ENCODE assay signal across 13 mouse cellular contexts in the genomic region with DNA sequence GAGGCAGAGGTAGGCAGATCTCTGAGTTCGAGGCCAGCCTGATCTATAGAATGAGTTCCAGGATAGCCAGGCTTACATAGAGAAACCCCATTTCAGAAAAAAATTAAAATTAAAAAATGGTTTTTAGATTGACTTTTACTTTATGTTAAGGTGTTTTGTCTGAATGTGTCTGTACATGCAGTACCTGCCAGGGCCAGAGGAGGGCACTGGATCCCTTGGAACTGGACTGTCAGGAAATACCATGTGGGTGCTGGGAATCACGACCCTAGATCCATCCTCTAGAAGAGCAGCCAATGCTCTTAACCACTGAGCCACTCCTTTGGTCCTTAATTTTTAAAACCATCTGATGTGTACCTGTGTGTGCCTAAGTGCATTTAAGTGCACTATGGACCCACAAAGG. TPM values are rescaled to one million over a fixed set of nuclear protein-coding genes. Genes with fewer than 3 reads are reported as not detected.
A peak's percentile ranks its signal among the peaks of the same experiment; 100 is the strongest.
DNase-seq lines count a peak whose midpoint lies in the region; ATAC-seq and TF ChIP-seq lines count a peak whose summit lies in the region.
"Had no signal": no experiment of that assay in that cellular context is flagged by ENCODE, and none has a peak within 500 bp of the region (broad histone marks: within the 10 kb centered on the region; RNA-seq: fewer than 3 reads in every experiment).

No protein-coding gene starts in this region.

- H3K9me3 ChIP-seq in liver, embryonic 11.5 days (ENCODE audit: control insufficient read depth, low read length) = peaks cover 4% of the 10 kb centered on the region; the same call in 1 of the 2 replicates
- H3K9me3 ChIP-seq in E14TG2a.4 (ENCODE audit: low read length) = no peaks in the 10 kb centered on the region
- no peaks in the 10 kb centered on the region for H3K9me3 ChIP-seq in liver, postnatal 0 days (ENCODE audit: low read length)
- H3K9me3 ChIP-seq: embryonic facial prominence, embryonic 12.5 days; liver, embryonic 15.5 days; midbrain, embryonic 13.5 days had no signal

- 79% methylated on average over 2 of the region's 2 CpGs for WGBS in liver, embryonic 11.5 days
- 76% methylated on average over 2 of the region's 2 CpGs for WGBS in liver, postnatal 0 days (ENCODE audit: insufficient replicate concordance)

- no peak overlapping the region for H3K4me2 ChIP-seq in liver, embryonic 11.5 days
- H3K4me2 ChIP-seq in liver, postnatal 0 days (ENCODE audit: low read depth, low read length) = no peak overlapping the region
- H3K4me2 ChIP-seq: embryonic facial prominence, embryonic 12.5 days; heart, embryonic 12.5 days; liver, embryonic 15.5 days; midbrain, embryonic 13.5 days had no signal

- H3K36me3 ChIP-seq in liver, embryonic 11.5 days (ENCODE audit: control insufficient read depth, insufficient read depth, low read length) = peaks cover 41% of the 10 kb centered on the region
- H3K36me3 ChIP-seq in E14TG2a.4 (ENCODE audit: insufficient read depth, low read length) = peaks cover 77% of the 10 kb centered on the region
- H3K36me3 ChIP-seq in liver, postnatal 0 days (replicated peaks; ENCODE audit: insufficient read depth, low read length) = peaks cover 67% of the 10 kb centered on the region

- DNase-seq in liver (peak; percentile 21), NIH3T3 (ENCODE audit: low read depth) (peak; percentile 45)
- no peak for DNase-seq in liver, embryonic 11.5 days (ENCODE audit: low spot score)
- no peak for DNase-seq in liver, postnatal 0 days
- DNase-seq in kidney, adult 18-20 months = no peak
- no peak for DNase-seq in kidney, postnatal 14 days
- DNase-seq: cerebellum, adult 18-20 months; right cerebral cortex, postnatal 4 days had no signal

- TF ChIP-seq EP300 in liver, postnatal 0 days (IDR thresholded peaks at IDR 0.05; ENCODE audit: low read depth) = no peak

- H3K27me3 ChIP-seq in liver, embryonic 11.5 days (replicated peaks; ENCODE audit: control insufficient read depth, insufficient read depth, low read length) = no peaks in the 10 kb centered on the region
- no peaks in the 10 kb centered on the region for H3K27me3 ChIP-seq in E14TG2a.4 (ENCODE audit: insufficient read depth, low read length)
- no peaks in the 10 kb centered on the region for H3K27me3 ChIP-seq in liver, postnatal 0 days (ENCODE audit: insufficient read depth, low read length)
- H3K27me3 ChIP-seq: embryonic facial prominence, embryonic 12.5 days; heart, embryonic 12.5 days; liver, embryonic 15.5 days; midbrain, embryonic 13.5 days had no signal

- H3K9ac ChIP-seq in liver, embryonic 11.5 days (ENCODE audit: low read depth, low read length) = no peak overlapping the region
- no peak overlapping the region for H3K9ac ChIP-seq in liver, postnatal 0 days (replicated peaks)
- H3K9ac ChIP-seq: embryonic facial prominence, embryonic 12.5 days; heart, embryonic 12.5 days; liver, embryonic 15.5 days; midbrain, embryonic 13.5 days had no signal

- TF ChIP-seq CTCF in E14TG2a.4 (conservative IDR thresholded peaks at IDR 0.05; ENCODE audit: low read length) = peak; percentile 89
- peak; percentile 59 for TF ChIP-seq CTCF in liver, postnatal 0 days (IDR thresholded peaks at IDR 0.05; ENCODE audit: low read depth)

- no peak overlapping the region for H3K27ac ChIP-seq in liver, embryonic 11.5 days (ENCODE audit: low read depth, low read length)
- H3K27ac ChIP-seq in liver, postnatal 0 days (ENCODE audit: low read depth) = no peak overlapping the region
- H3K27ac ChIP-seq: embryonic facial prominence, embryonic 12.5 days; liver, embryonic 15.5 days; midbrain, embryonic 13.5 days had no signal

- no peak overlapping the region for H3K4me3 ChIP-seq in liver, embryonic 11.5 days (ENCODE audit: low read depth, low read length)
- H3K4me3 ChIP-seq in E14TG2a.4 (replicated peaks; ENCODE audit: low read length) = no peak overlapping the region
- H3K4me3 ChIP-seq in liver, postnatal 0 days (ENCODE audit: low read depth, low read length) = no peak overlapping the region
- H3K4me3 ChIP-seq: embryonic facial prominence, embryonic 12.5 days; heart, embryonic 12.5 days; liver, embryonic 15.5 days; midbrain, embryonic 13.5 days had no signal

- ATAC-seq in liver, embryonic 11.5 days (replicated peaks; ENCODE audit: low FRiP score) = no peak
- no peak for ATAC-seq in liver, postnatal 0 days
- ATAC-seq: midbrain, embryonic 13.5 days had no signal

- H3K4me1 ChIP-seq in liver, embryonic 11.5 days (replicated peaks; ENCODE audit: control insufficient read depth, insufficient read depth, low read length) = no peaks in the 10 kb centered on the region
- peaks cover 10% of the 10 kb centered on the region for H3K4me1 ChIP-seq in E14TG2a.4 (replicated peaks; ENCODE audit: low read depth, low read length)
- no peaks in the 10 kb centered on the region for H3K4me1 ChIP-seq in liver, postnatal 0 days (ENCODE audit: insufficient read depth)
- H3K4me1 ChIP-seq: embryonic facial prominence, embryonic 12.5 days; heart, embryonic 12.5 days; liver, embryonic 15.5 days; midbrain, embryonic 13.5 days had no signal

RNA-seq across cellular contexts. Expression of a gene that starts 43.8 kb away (rescaled TPM):
- polyA plus RNA-seq in liver, embryonic 11.5 days (2014; fragmentation: Nextera tagmentation; extraction: Ambion mirVana) = 53.9 and 58.9 TPM in 2 replicates
- polyA plus RNA-seq in liver, postnatal 0 days (2015; fragmentation: Nextera tagmentation; extraction: Ambion mirVana) = 14.5 and 16.4 TPM in 2 replicates

Comparison
In these comparisons a context has a peak if more than half of its experiments do, and no peak if none do; other contexts are left out.
1. DNase-seq: peak in liver (single experiment) and NIH3T3 (single experiment); none in liver, embryonic 11.5 days (single experiment), liver, postnatal 0 days (single experiment), kidney, adult 18-20 months (single experiment) and kidney, postnatal 14 days (single experiment).